Mouse (Mus musculus) heart, embryonic 11.5 days (tissue): ENCODE data around the gene Arl8b. TPM values are rescaled to one million over a fixed set of nuclear protein-coding genes. Genes with fewer than 3 reads are reported as not detected.

Experiments
- ATAC-seq: fragments of 200-750 bp; cut with Nextera tagmentation; replicated peaks from 2 replicates; pipeline ENCODE4 v1.8.0; 2017; ENCODE audit warnings: moderate library complexity; ENCODE audit not compliant: insufficient number of reproducible peaks, low FRiP score, low TSS enrichment
- H3K27ac ChIP-seq: fragments of 300-500 bp; sonication (generic); 2 replicates; pipeline ENCODE4 v1.5.1; 2014; ENCODE audit warnings: mild to moderate bottlenecking, low read depth, low read length
- H3K27me3 ChIP-seq: fragments of 300-500 bp; sonication (generic); 2 replicates; pipeline ENCODE4 v1.6.1; 2014; ENCODE audit warnings: mild to moderate bottlenecking, low read length, mixed read lengths; ENCODE audit not compliant: control insufficient read depth, insufficient read depth
- H3K36me3 ChIP-seq: fragments of 300-500 bp; sonication (generic); 2 replicates; pipeline ENCODE4 v1.6.1; 2014; ENCODE audit warnings: mild to moderate bottlenecking, low read length, moderate library complexity, mixed read lengths; ENCODE audit not compliant: control insufficient read depth, insufficient read depth
- H3K4me1 ChIP-seq: fragments of 300-500 bp; sonication (generic); 2 replicates; pipeline ENCODE4 v1.6.1; 2014; ENCODE audit warnings: low read length; ENCODE audit not compliant: control insufficient read depth, insufficient read depth
- H3K4me2 ChIP-seq: fragments of 300-500 bp; sonication (generic); 2 replicates; pipeline ENCODE4 v1.6.1; 2014; ENCODE audit warnings: mild to moderate bottlenecking, moderate library complexity
- H3K4me3 ChIP-seq: fragments of 300-500 bp; sonication (generic); 2 replicates; pipeline ENCODE4 v1.5.1; 2014; ENCODE audit warnings: low read depth, low read length
- H3K9ac ChIP-seq: fragments of 300-500 bp; sonication (generic); 2 replicates; pipeline ENCODE4 v1.6.1; 2014; ENCODE audit warnings: mild to moderate bottlenecking, low read depth, low read length, moderate library complexity
- H3K9me3 ChIP-seq: fragments of 300-500 bp; sonication (generic); replicated peaks from 2 replicates; pipeline ENCODE4 v1.6.1; 2016; ENCODE audit warnings: low read length; ENCODE audit not compliant: control insufficient read depth
- WGBS: fragments of 180-500 bp; shearing (Covaris S2); extraction: QIAGEN DNeasy Blood & Tissue Kit; methylation state at CpG from one replicate; pipeline ENCODE4 v1.1.7; 2014; ENCODE audit not compliant: insufficient replicate concordance; 5-methylcytosine and 5-hydroxymethylcytosine counted together
- polyA plus RNA-seq: library from polyadenylated mRNA; unstranded; fragments of >200 nt; fragmentation: Nextera tagmentation; extraction: Ambion mirVana; gene quantifications from 2 replicates; pipeline ENCODE4 v1.2.1, GENCODE M21; 2014

Gene Arl8b
- polyA plus RNA-seq, 1 experiment from 2014 or later = 68.4 TPM

- Histone ChIP-seq H3K4me2 (no peak overlapping the region), H3K4me3 (no peak overlapping the region), H3K9me3 (no peaks in the 10 kb centered on the region), H3K9ac (no peak overlapping the region), H3K4me1 (no peaks in the 10 kb centered on the region), H3K27ac (no peak overlapping the region), H3K36me3 (peaks cover 3% of the 10 kb centered on the region; the same call in 1 of the 2 replicates), H3K27me3 (no peaks in the 10 kb centered on the region)
- ATAC-seq = no peak
- WGBS = 78% methylated on average over 16 of the region's 16 CpGs
Measured at GRCm38 (mm10) chr6:108835765-108836691, 53.1 kb downstream of the Arl8b start.

GRCm38 (mm10) chr6:108837081-108837480, 54.2 kb downstream of the Arl8b start:
- H3K4me3 ChIP-seq = no peak overlapping the region
- no peaks in the 10 kb centered on the region for H3K27me3 ChIP-seq
- 86% methylated on average over 4 of the region's 4 CpGs for WGBS
- peaks cover 3% of the 10 kb centered on the region; the same call in 1 of the 2 replicates for H3K36me3 ChIP-seq
- H3K27ac ChIP-seq = no peak overlapping the region
- H3K4me1 ChIP-seq = no peaks in the 10 kb centered on the region
- ATAC-seq = no peak
- no peak overlapping the region for H3K9ac ChIP-seq
- no peak overlapping the region for H3K4me2 ChIP-seq
- no peaks in the 10 kb centered on the region for H3K9me3 ChIP-seq

GRCm38 (mm10) chr6:108837958-108838357, 55.1 kb downstream of the Arl8b start:
- Histone ChIP-seq H3K4me3 (no peak overlapping the region), H3K27ac (no peak overlapping the region), H3K9me3 (no peaks in the 10 kb centered on the region), H3K4me1 (no peaks in the 10 kb centered on the region), H3K27me3 (no peaks in the 10 kb centered on the region), H3K9ac (no peak overlapping the region), H3K36me3 (peaks cover 3% of the 10 kb centered on the region; the same call in 1 of the 2 replicates), H3K4me2 (no peak overlapping the region)
- 80% methylated on average over 4 of the region's 4 CpGs for WGBS
- no peak for ATAC-seq

- H3K9me3 ChIP-seq = no peaks in the 10 kb centered on the region
- H3K36me3 ChIP-seq = peaks cover 6% of the 10 kb centered on the region
- H3K4me3 ChIP-seq = no peak overlapping the region
- no peak overlapping the region for H3K9ac ChIP-seq
- no peak overlapping the region for H3K27ac ChIP-seq
- no peaks in the 10 kb centered on the region for H3K27me3 ChIP-seq
- ATAC-seq = no peak
- H3K4me1 ChIP-seq = no peaks in the 10 kb centered on the region
- WGBS = 84% methylated on average over 4 of the region's 4 CpGs
- no peak overlapping the region for H3K4me2 ChIP-seq
Measured at GRCm38 (mm10) chr6:108839432-108839831, 56.5 kb downstream of the Arl8b start.

GRCm38 (mm10) chr6:108840861-108841640, 58.2 kb downstream of the Arl8b start:
- Histone ChIP-seq H3K27me3 (no peaks in the 10 kb centered on the region), H3K4me2 (no peak overlapping the region), H3K9ac (no peak overlapping the region), H3K27ac (no peak overlapping the region), H3K4me1 (no peaks in the 10 kb centered on the region), H3K9me3 (no peaks in the 10 kb centered on the region), H3K36me3 (peaks cover 6% of the 10 kb centered on the region), H3K4me3 (no peak overlapping the region)
- no peak for ATAC-seq
- 89% methylated on average over 8 of the region's 8 CpGs for WGBS

GRCm38 (mm10) chr6:108843664-108844063, 60.8 kb downstream of the Arl8b start:
- no peak overlapping the region for H3K4me3 ChIP-seq
- no peak overlapping the region for H3K4me2 ChIP-seq
- H3K27ac ChIP-seq = no peak overlapping the region
- H3K36me3 ChIP-seq = peaks cover 8% of the 10 kb centered on the region
- no peaks in the 10 kb centered on the region for H3K9me3 ChIP-seq
- WGBS = 94% methylated on average over 1 of the region's 1 CpGs
- H3K9ac ChIP-seq = no peak overlapping the region
- no peak for ATAC-seq
- no peaks in the 10 kb centered on the region for H3K27me3 ChIP-seq
- H3K4me1 ChIP-seq = no peaks in the 10 kb centered on the region

- H3K27ac ChIP-seq = no peak overlapping the region
- H3K4me3 ChIP-seq = no peak overlapping the region
- H3K9me3 ChIP-seq = no peaks in the 10 kb centered on the region
- no peaks in the 10 kb centered on the region for H3K27me3 ChIP-seq
- H3K4me2 ChIP-seq = no peak overlapping the region
- H3K36me3 ChIP-seq = peaks cover 9% of the 10 kb centered on the region
- WGBS = 73% methylated on average over 3 of the region's 3 CpGs
- no peaks in the 10 kb centered on the region for H3K4me1 ChIP-seq
- ATAC-seq = no peak
- H3K9ac ChIP-seq = no peak overlapping the region
Measured at GRCm38 (mm10) chr6:108844093-108844492, 61.2 kb downstream of the Arl8b start.

GRCm38 (mm10) chr6:108844771-108845170, 61.9 kb downstream of the Arl8b start:
- peaks cover 6% of the 10 kb centered on the region for H3K36me3 ChIP-seq
- H3K4me2 ChIP-seq = no peak overlapping the region
- no peak overlapping the region for H3K27ac ChIP-seq
- H3K4me1 ChIP-seq = no peaks in the 10 kb centered on the region
- no peak for ATAC-seq
- H3K9me3 ChIP-seq = no peaks in the 10 kb centered on the region
- H3K27me3 ChIP-seq = no peaks in the 10 kb centered on the region
- H3K9ac ChIP-seq = no peak overlapping the region
- 91% methylated on average over 7 of the region's 7 CpGs for WGBS
- no peak overlapping the region for H3K4me3 ChIP-seq
